In the genomic region with DNA sequence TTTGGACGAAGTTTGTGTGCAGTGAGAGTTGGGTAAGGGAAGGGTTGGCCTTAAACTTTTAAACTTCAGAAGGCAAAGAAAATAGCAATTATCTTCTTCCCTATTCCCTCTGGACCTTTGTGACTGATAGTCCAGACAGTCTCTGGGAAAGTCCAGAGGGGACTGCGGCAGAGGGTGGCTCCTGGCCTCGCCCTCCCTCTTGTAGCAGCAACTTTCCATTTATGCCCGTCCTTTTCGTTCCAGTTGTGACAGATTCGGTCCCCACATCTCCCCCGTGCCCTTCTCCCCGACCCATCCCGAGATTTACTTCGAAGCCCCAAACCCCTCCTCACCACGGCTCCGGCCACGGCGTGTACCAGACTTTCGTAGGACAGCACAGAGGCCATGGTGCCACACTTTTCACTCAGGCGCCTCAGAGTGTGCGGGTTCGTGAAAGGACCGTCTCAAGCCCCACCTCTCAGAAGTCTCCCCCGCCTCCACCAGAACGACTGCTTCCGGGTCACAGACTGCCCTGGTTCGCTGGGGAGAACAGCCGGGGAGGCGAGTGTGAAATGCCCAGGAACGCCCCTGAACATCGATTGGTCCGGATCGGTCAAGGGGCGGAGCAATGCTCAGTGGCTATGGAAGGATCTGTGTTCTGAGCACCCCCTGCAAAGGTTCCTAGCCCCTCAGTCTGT, we compare ENCODE assay signal across 8 mouse cellular contexts. TPM values are rescaled to one million over a fixed set of nuclear protein-coding genes. Genes with fewer than 3 reads are reported as not detected.
DNase-seq lines count a peak whose midpoint lies in the region; ATAC-seq and TF ChIP-seq lines count a peak whose summit lies in the region.

Gene Slc25a17 (minus strand): TSS at position 468 of the 677 bp plus-strand sequence.

- H3K4me3 ChIP-seq in C2C12 (ENCODE audit: insufficient read depth, poor library complexity, severe bottlenecking): peak within 1 kb of the TSS; percentile 81
- peak within 1 kb of the TSS; percentile 82 for H3K4me3 ChIP-seq in erythroblast, embryonic 14.5 days (replicated peaks)
- H3K4me3 ChIP-seq in heart, embryonic 12.5 days: peak within 1 kb of the TSS; percentile 71
- peak within 1 kb of the TSS; percentile 70 for H3K4me3 ChIP-seq in kidney, postnatal 0 days (replicated peaks; ENCODE audit: low read depth, low read length)
- peak within 1 kb of the TSS; percentile 73 for H3K4me3 ChIP-seq in liver, embryonic 11.5 days (ENCODE audit: low read depth, low read length)
- H3K4me3 ChIP-seq in stomach, embryonic 14.5 days (ENCODE audit: low read depth, low read length): peak within 1 kb of the TSS; percentile 50

- peaks cover 25% of the 10 kb centered on the region for H3K79me3 ChIP-seq in C2C12 (ENCODE audit: low read depth)

- peaks cover 49% of the 10 kb centered on the region for H3K36me3 ChIP-seq in C2C12 (ENCODE audit: control insufficient read depth, insufficient read depth)
- H3K36me3 ChIP-seq in erythroblast, embryonic 14.5 days (ENCODE audit: control insufficient read depth): peaks cover 16% of the 10 kb centered on the region
- peaks cover 23% of the 10 kb centered on the region for H3K36me3 ChIP-seq in heart, embryonic 12.5 days
- peaks cover 3% of the 10 kb centered on the region; the same call in 1 of the 2 replicates for H3K36me3 ChIP-seq in kidney, postnatal 0 days (ENCODE audit: insufficient read depth, low read length)
- H3K36me3 ChIP-seq in liver, embryonic 11.5 days (ENCODE audit: control insufficient read depth, insufficient read depth, low read length): peaks cover 10% of the 10 kb centered on the region
- peaks cover 15% of the 10 kb centered on the region; the same call in 1 of the 2 replicates for H3K36me3 ChIP-seq in stomach, embryonic 14.5 days (ENCODE audit: control insufficient read depth, insufficient read depth, low read length)

- peak within 1 kb of the TSS; percentile 80 for H3K9ac ChIP-seq in heart, embryonic 12.5 days
- peak within 1 kb of the TSS; percentile 78 for H3K9ac ChIP-seq in kidney, postnatal 0 days (ENCODE audit: low read depth, low read length)
- H3K9ac ChIP-seq in liver, embryonic 11.5 days (ENCODE audit: low read depth, low read length): peak within 1 kb of the TSS; percentile 69
- peak within 1 kb of the TSS; percentile 57 for H3K9ac ChIP-seq in stomach, embryonic 14.5 days (replicated peaks; ENCODE audit: low read depth, low read length)

- peak within 1 kb of the TSS; percentile 83 for H3K27ac ChIP-seq in heart, embryonic 12.5 days (ENCODE audit: poor library complexity, severe bottlenecking)
- peak within 1 kb of the TSS; percentile 90 for H3K27ac ChIP-seq in kidney, postnatal 0 days
- peak within 1 kb of the TSS; percentile 80 for H3K27ac ChIP-seq in liver, embryonic 11.5 days (ENCODE audit: low read depth, low read length)
- peak within 1 kb of the TSS; percentile 64; the same call in 1 of the 2 replicates for H3K27ac ChIP-seq in stomach, embryonic 14.5 days (ENCODE audit: low read length)

- peak within 1 kb of the TSS; percentile 86 for H3K4me2 ChIP-seq in heart, embryonic 12.5 days
- H3K4me2 ChIP-seq in kidney, postnatal 0 days (ENCODE audit: low read length): peak within 1 kb of the TSS; percentile 77
- H3K4me2 ChIP-seq in liver, embryonic 11.5 days: peak within 1 kb of the TSS; percentile 90
- H3K4me2 ChIP-seq in stomach, embryonic 14.5 days (replicated peaks; ENCODE audit: low read depth, low read length): peak within 1 kb of the TSS; percentile 64

- TF ChIP-seq POLR2A in brain, embryonic 14.5 days (IDR thresholded peaks at IDR 0.05; ENCODE audit: borderline replicate concordance, extremely low read depth, insufficient read depth, insufficient read length, poor library complexity, severe bottlenecking): peak; percentile 34; the same call in 1 of the 2 replicates

- peak; percentile 99 for ATAC-seq in heart, embryonic 12.5 days (ENCODE audit: insufficient number of reproducible peaks, low FRiP score)
- peak; percentile 97 for ATAC-seq in kidney, postnatal 0 days (replicated peaks; ENCODE audit: low FRiP score, low read depth)
- ATAC-seq in liver, embryonic 11.5 days (replicated peaks; ENCODE audit: low FRiP score): peak; percentile 97
- peak; percentile 99 for ATAC-seq in stomach, embryonic 14.5 days (ENCODE audit: insufficient number of reproducible peaks, insufficient read depth, low FRiP score, low read depth)

- no peak for TF ChIP-seq CTCF in C2C12 (IDR thresholded peaks at IDR 0.05; ENCODE audit: control insufficient read depth, insufficient read depth, insufficient read length)
- no peak for TF ChIP-seq CTCF in brain, embryonic 14.5 days (IDR thresholded peaks at IDR 0.05; ENCODE audit: borderline replicate concordance, extremely low read depth, insufficient read depth, insufficient read length)
- no peak for TF ChIP-seq CTCF in kidney, postnatal 0 days (IDR thresholded peaks at IDR 0.05; ENCODE audit: low read depth)

- H3K27me3 ChIP-seq in C2C12 (ENCODE audit: control insufficient read depth, insufficient read depth, insufficient read length): no peaks in the 10 kb centered on the region
- H3K27me3 ChIP-seq in erythroblast, embryonic 14.5 days (ENCODE audit: control insufficient read depth): no peaks in the 10 kb centered on the region
- no peaks in the 10 kb centered on the region for H3K27me3 ChIP-seq in heart, embryonic 12.5 days (replicated peaks)
- H3K27me3 ChIP-seq in kidney, postnatal 0 days (ENCODE audit: insufficient read depth, low read length): no peaks in the 10 kb centered on the region
- H3K27me3 ChIP-seq in liver, embryonic 11.5 days (replicated peaks; ENCODE audit: control insufficient read depth, insufficient read depth, low read length): no peaks in the 10 kb centered on the region
- H3K27me3 ChIP-seq in stomach, embryonic 14.5 days (ENCODE audit: control insufficient read depth, insufficient read depth, low read length): no peaks in the 10 kb centered on the region

- 1% methylated on average over 30 of the region's 30 CpGs for WGBS in heart, embryonic 12.5 days
- under 1% methylated on average over 30 of the region's 30 CpGs for WGBS in kidney, postnatal 0 days
- WGBS in liver, embryonic 11.5 days: under 1% methylated on average over 30 of the region's 30 CpGs
- WGBS in stomach, embryonic 14.5 days: under 1% methylated on average over 30 of the region's 30 CpGs

- H3K79me2 ChIP-seq in C2C12 (ENCODE audit: control insufficient read depth, insufficient read depth): peaks cover 47% of the 10 kb centered on the region

- H3K4me1 ChIP-seq in erythroblast, embryonic 14.5 days (ENCODE audit: control insufficient read depth): peaks cover 40% of the 10 kb centered on the region
- peaks cover 22% of the 10 kb centered on the region for H3K4me1 ChIP-seq in heart, embryonic 12.5 days (replicated peaks)
- H3K4me1 ChIP-seq in kidney, postnatal 0 days (replicated peaks; ENCODE audit: insufficient read depth, low read length): peaks cover 13% of the 10 kb centered on the region; the same call in 1 of the 2 replicates
- peaks cover 28% of the 10 kb centered on the region for H3K4me1 ChIP-seq in liver, embryonic 11.5 days (replicated peaks; ENCODE audit: control insufficient read depth, insufficient read depth, low read length)
- H3K4me1 ChIP-seq in stomach, embryonic 14.5 days (ENCODE audit: control insufficient read depth, insufficient read depth, low read length): peaks cover 17% of the 10 kb centered on the region; the same call in 1 of the 2 replicates

- no peaks in the 10 kb centered on the region for H3K9me3 ChIP-seq in erythroblast, embryonic 14.5 days (ENCODE audit: control insufficient read depth, low read length)
- H3K9me3 ChIP-seq in heart, embryonic 12.5 days (replicated peaks): no peaks in the 10 kb centered on the region
- H3K9me3 ChIP-seq in kidney, postnatal 0 days (replicated peaks; ENCODE audit: low read length): no peaks in the 10 kb centered on the region
- no peaks in the 10 kb centered on the region for H3K9me3 ChIP-seq in liver, embryonic 11.5 days (ENCODE audit: control insufficient read depth, low read length)
- H3K9me3 ChIP-seq in stomach, embryonic 14.5 days (ENCODE audit: control insufficient read depth, low read depth, low read length): no peaks in the 10 kb centered on the region

- DNase-seq in brain, embryonic 14.5 days (ENCODE audit: low read depth): peak; percentile 98
- DNase-seq in kidney, postnatal 0 days (ENCODE audit: low spot score): peak; percentile 100
- peak; percentile 91 for DNase-seq in liver, embryonic 11.5 days (ENCODE audit: low spot score)
- peak; percentile 94 for DNase-seq in naive thymus-derived CD4-positive, alpha-beta T cell, adult 2 months (ENCODE audit: low read depth)

- H3ac ChIP-seq in C2C12 (ENCODE audit: control insufficient read depth, insufficient read length, low read depth): peak within 1 kb of the TSS; percentile 71

TF ChIP-seq in C2C12, 6 proteins besides CTCF, POLR2A, EP300 and RAD21:
- no peak for TF ChIP-seq MAX (IDR thresholded peaks at IDR 0.05)
- no peak for TF ChIP-seq CEBPB (IDR thresholded peaks at IDR 0.05; ENCODE audit: low read depth)
- TF ChIP-seq MYOD1 (IDR thresholded peaks at IDR 0.05; ENCODE audit: control insufficient read depth, insufficient read length, low read depth): no peak
- no peak for TF ChIP-seq FOSL1 (IDR thresholded peaks at IDR 0.05; ENCODE audit: insufficient read depth, low read length, poor library complexity, severe bottlenecking)
- TF ChIP-seq MYOG (IDR thresholded peaks at IDR 0.05; ENCODE audit: control insufficient read depth, extremely low read depth, insufficient read length): no peak
- no peak for TF ChIP-seq USF1 (IDR thresholded peaks at IDR 0.05; ENCODE audit: low read depth)

RNA-seq across cellular contexts. Expression of gene Slc25a17, which starts in this region (rescaled TPM):
- 64.7 TPM for polyA plus RNA-seq in C2C12 (2012; fragmentation: generic; extraction: Trizol)
- 98.1 and 112 TPM in 2 replicates for polyA plus RNA-seq in brain, embryonic 14.5 days (2012; rRNA removed)
- polyA plus RNA-seq in erythroblast, embryonic 14.5 days (2012): 0.42 and 0.54 TPM in 2 replicates
- polyA plus RNA-seq in heart, embryonic 12.5 days (2016; fragmentation: Nextera tagmentation; extraction: Ambion mirVana): 54.1 and 58.4 TPM in 2 replicates
- polyA plus RNA-seq in kidney, postnatal 0 days (2015; fragmentation: Nextera tagmentation; extraction: Ambion mirVana): 153 and 157 TPM in 2 replicates
- polyA plus RNA-seq in liver, embryonic 11.5 days (2014; fragmentation: Nextera tagmentation; extraction: Ambion mirVana): 71.9 and 74.6 TPM in 2 replicates
- 110 and 114 TPM in 2 replicates for polyA plus RNA-seq in stomach, embryonic 14.5 days (2014; fragmentation: Nextera tagmentation; extraction: Ambion mirVana)

Comparison
In these comparisons a context has a peak if more than half of its experiments do, and no peak if none do; other contexts are left out.
1. Peak in every context shown above with its lines: DNase-seq, ATAC-seq, H3K4me3 ChIP-seq and H3K27ac ChIP-seq.
2. RNA of gene Slc25a17 (polyA plus RNA-seq): 153 to 157 TPM in kidney, postnatal 0 days, 110 to 114 TPM in stomach, embryonic 14.5 days, 98.1 to 112 TPM in brain, embryonic 14.5 days, 71.9 to 74.6 TPM in liver, embryonic 11.5 days, 64.7 TPM in C2C12 (single experiment) and 54.1 to 58.4 TPM in heart, embryonic 12.5 days; 0.42 to 0.54 TPM in erythroblast, embryonic 14.5 days; every median in the first group is over 10 times any median in the second.